Mouse (Mus musculus) adrenal gland, postnatal 10 days (tissue): ENCODE results near the gene Unc45a. TPM values are rescaled to one million over a fixed set of nuclear protein-coding genes. Genes with fewer than 3 reads are reported as not detected.
A peak's percentile ranks its signal among the peaks of the same experiment; 100 is the strongest.

ENCODE experiments used
- DNase-seq: peaks from one replicate; pipeline ENCODE4 v3.0.0; 2021; ENCODE audit warnings: mixed read lengths
- total RNA-seq, 2 experiments: library from RNA; stranded (reverse); gene quantifications; 2 replicates each; pipeline ENCODE4 v1.2.3; 2021

Unc45a gene
- total RNA-seq, 2 experiments from 2014 or later: 40.8 to 44.6 TPM

- no peak for DNase-seq
These were observed 27.2 kb upstream of the Unc45a start for GRCm38 (mm10) chr7:80368009-80368408.

GRCm38 (mm10) chr7:80367232-80367631 lies 26.4 kb upstream of the Unc45a start:
- no peak for DNase-seq

- DNase-seq: peak; percentile 82
These were observed 25.0 kb upstream of the Unc45a start for GRCm38 (mm10) chr7:80365759-80366158.

GRCm38 (mm10) chr7:80360435-80360834 lies 19.6 kb upstream of the Unc45a start:
- no peak for DNase-seq

GRCm38 (mm10) chr7:80358039-80358438 lies 17.2 kb upstream of the Unc45a start:
- no peak for DNase-seq

- DNase-seq: peak; percentile 54
These were observed 16.4 kb upstream of the Unc45a start for GRCm38 (mm10) chr7:80357156-80357555.

GRCm38 (mm10) chr7:80356351-80356750 lies 15.5 kb upstream of the Unc45a start:
- no peak for DNase-seq

- peak; percentile 40 for DNase-seq
These were observed 12.1 kb upstream of the Unc45a start for GRCm38 (mm10) chr7:80352920-80353319.

GRCm38 (mm10) chr7:80350808-80351207 lies 10.0 kb upstream of the Unc45a start:
- no peak for DNase-seq

GRCm38 (mm10) chr7:80347670-80348586 lies 7.1 kb upstream of the Unc45a start:
- no peak for DNase-seq

GRCm38 (mm10) chr7:80346830-80347229 lies 6.0 kb upstream of the Unc45a start:
- DNase-seq: no peak

- DNase-seq: no peak
These were observed 5.4 kb upstream of the Unc45a start for GRCm38 (mm10) chr7:80346173-80346572.

GRCm38 (mm10) chr7:80343270-80344018 lies 2.6 kb upstream of the Unc45a start:
- DNase-seq: no peak

- DNase-seq: peak; percentile 95
These were observed 2.1 kb upstream of the Unc45a start, which contains the start of gene Hddc3 for GRCm38 (mm10) chr7:80342858-80343257. Hddc3 (plus strand) TSS chr7:80343104.

GRCm38 (mm10) chr7:80341793-80342192 lies 988 bp upstream of the Unc45a start:
- DNase-seq: no peak

GRCm38 (mm10) chr7:80339793-80340628 lies 794 bp downstream of the Unc45a start:
- DNase-seq: peak; percentile 98

- peak; percentile 54 for DNase-seq
These were observed 1.4 kb downstream of the Unc45a start for GRCm38 (mm10) chr7:80339371-80339770.

GRCm38 (mm10) chr7:80336932-80337331 lies 3.9 kb downstream of the Unc45a start:
- DNase-seq: no peak

- DNase-seq: no peak
These were observed 6.0 kb downstream of the Unc45a start for GRCm38 (mm10) chr7:80334848-80335247.

GRCm38 (mm10) chr7:80331433-80331832 lies 9.4 kb downstream of the Unc45a start:
- peak; percentile 60 for DNase-seq

GRCm38 (mm10) chr7:80330278-80330677 lies 10.5 kb downstream of the Unc45a start:
- peak; percentile 52 for DNase-seq

- no peak for DNase-seq
These were observed 14.7 kb downstream of the Unc45a start for GRCm38 (mm10) chr7:80326076-80326475.
